Mouse (Mus musculus) CH12.LX (cell line): ENCODE results near the gene Afdn. TPM values are rescaled to one million over a fixed set of nuclear protein-coding genes. Genes with fewer than 3 reads are reported as not detected.

Source experiments
- DNase-seq: peaks from one replicate; pipeline ENCODE4 v3.0.0-alpha.2; 2013; ENCODE audit errors: extremely low read depth
- H3K27ac ChIP-seq: 2 replicates; pipeline ENCODE4 v1.5.1; 2012; ENCODE audit warnings: low read depth, mild to moderate bottlenecking, control low read depth, moderate library complexity; ENCODE audit not compliant: insufficient read depth
- H3K27me3 ChIP-seq: replicated peaks from 2 replicates; pipeline ENCODE3; 2012; ENCODE audit warnings: inconsistent platforms
- H3K36me3 ChIP-seq, 2 experiments: replicated peaks in 1 of 2; 2 replicates each; pipeline versions ENCODE3 to v1.6.1; 2012; ENCODE audit warnings: inconsistent platforms in 1 of 2, low read length in 1 of 2, mild to moderate bottlenecking in 1 of 2, mixed read lengths in 1 of 2, moderate library complexity in 1 of 2; ENCODE audit not compliant: control insufficient read depth in 1 of 2, insufficient read depth in 1 of 2
- H3K4me1 ChIP-seq, 2 experiments: 2 replicates each; pipeline ENCODE4 v1.6.1; 2012; ENCODE audit warnings: inconsistent platforms in 1 of 2, moderate library complexity in 1 of 2; ENCODE audit not compliant: insufficient read depth in 2 of 2, control insufficient read depth in 1 of 2
- H3K4me2 ChIP-seq: 2 replicates; pipeline ENCODE4 v1.6.1; 2012; ENCODE audit warnings: low read depth, mild to moderate bottlenecking, control low read depth; ENCODE audit not compliant: poor library complexity, insufficient read depth, severe bottlenecking
- H3K4me3 ChIP-seq, 3 experiments: fragments of 150-350 bp in 1 of 3; sonication (generic) in 1 of 3; replicated peaks in 1 of 3; 2 replicates each; pipeline versions ENCODE3 to v1.5.1; 2011 to 2012; ENCODE audit warnings: low read depth in 2 of 3, low read length in 2 of 3, mild to moderate bottlenecking in 2 of 3, moderate library complexity in 2 of 3, control low read depth in 1 of 3, improper control_type of control experiment in 1 of 3, inconsistent platforms in 1 of 3, mixed read lengths in 1 of 3; ENCODE audit not compliant: poor library complexity in 1 of 3
- H3K79me2 ChIP-seq: replicated peaks from 2 replicates; pipeline ENCODE4 v1.6.1; 2012; ENCODE audit warnings: mild to moderate bottlenecking, moderate library complexity; ENCODE audit not compliant: control insufficient read depth, poor library complexity, insufficient read depth, severe bottlenecking; ENCODE audit errors: extremely low read depth
- H3K9ac ChIP-seq: 2 replicates; pipeline ENCODE4 v1.6.1; 2012; ENCODE audit warnings: low read depth, mild to moderate bottlenecking, control low read depth, moderate library complexity; ENCODE audit not compliant: insufficient read depth
- H3K9me3 ChIP-seq: replicated peaks from 2 replicates; pipeline ENCODE3; 2012; ENCODE audit warnings: low read length, inconsistent platforms, mixed read lengths
- BHLHE40 ChIP-seq: IDR thresholded peaks from 2 replicates; pipeline ENCODE4 v1.6.1; 2011; ENCODE audit warnings: mild to moderate bottlenecking, low read depth, low read length, improper control_type of control experiment
- CHD1 ChIP-seq: IDR thresholded peaks from 2 replicates; pipeline ENCODE4 v1.6.1; 2012; ENCODE audit warnings: low read depth, low read length, improper control_type of control experiment, inconsistent platforms
- CTCF ChIP-seq, 2 experiments: IDR thresholded peaks in 1 of 2; conservative IDR thresholded peaks in 1 of 2; 2 replicates each; pipeline ENCODE4 v1.5.1; 2011 to 2012; ENCODE audit warnings: low read depth in 2 of 2, low read length in 2 of 2, improper control_type of control experiment in 1 of 2, inconsistent platforms in 1 of 2, mild to moderate bottlenecking in 1 of 2, moderate library complexity in 1 of 2
- HCFC1 ChIP-seq: IDR thresholded peaks from 2 replicates; pipeline ENCODE4 v1.6.1; 2012; ENCODE audit warnings: low read depth, mild to moderate bottlenecking, inconsistent platforms, low read length, improper control_type of control experiment
- JUND ChIP-seq: conservative IDR thresholded peaks from 2 replicates; pipeline ENCODE4 v1.6.1; 2011; ENCODE audit warnings: low read depth, low read length, improper control_type of control experiment
- KAT2A ChIP-seq: IDR thresholded peaks from 2 replicates; pipeline ENCODE4 v1.6.1; 2012; ENCODE audit warnings: low read length, improper control_type of control experiment, inconsistent platforms; ENCODE audit not compliant: insufficient replicate concordance
- MAFK ChIP-seq: IDR thresholded peaks from 2 replicates; pipeline ENCODE4 v1.6.1; 2011; ENCODE audit warnings: low read length, improper control_type of control experiment; ENCODE audit not compliant: insufficient replicate concordance
- MAZ ChIP-seq: IDR thresholded peaks from 2 replicates; pipeline ENCODE4 v1.6.1; 2012; ENCODE audit warnings: low read depth, mild to moderate bottlenecking, inconsistent platforms, low read length, improper control_type of control experiment, moderate library complexity
- MEF2A ChIP-seq: IDR thresholded peaks from 2 replicates; pipeline ENCODE4 v1.6.1; 2014; ENCODE audit warnings: low read depth, mild to moderate bottlenecking, inconsistent platforms, low read length, improper control_type of control experiment, borderline replicate concordance
- NRF1 ChIP-seq: IDR thresholded peaks from 2 replicates; pipeline ENCODE4 v1.6.1; 2014; ENCODE audit warnings: low read depth, mild to moderate bottlenecking, inconsistent platforms, low read length, improper control_type of control experiment, moderate library complexity
- PAX5 ChIP-seq: IDR thresholded peaks from 2 replicates; pipeline ENCODE4 v1.6.1; 2012; ENCODE audit warnings: low read length, inconsistent platforms, mixed read lengths
- POLR2A ChIP-seq: IDR thresholded peaks from 2 replicates; pipeline ENCODE4 v1.6.1; 2011; ENCODE audit warnings: low read depth, mild to moderate bottlenecking, improper control_type of control experiment, low read length
- RCOR1 ChIP-seq: conservative IDR thresholded peaks from 2 replicates; pipeline ENCODE4 v1.6.1; 2012; ENCODE audit warnings: low read depth, mild to moderate bottlenecking, inconsistent platforms, low read length, improper control_type of control experiment
- UBTF ChIP-seq: IDR thresholded peaks from 2 replicates; pipeline ENCODE4 v1.6.1; 2012; ENCODE audit warnings: low read depth, mild to moderate bottlenecking, inconsistent platforms, low read length, improper control_type of control experiment, moderate library complexity
- USF1 ChIP-seq: IDR thresholded peaks from 2 replicates; pipeline ENCODE4 v1.6.1; 2014; ENCODE audit warnings: low read depth, mild to moderate bottlenecking, inconsistent platforms, low read length, improper control_type of control experiment
- ZKSCAN1 ChIP-seq: IDR thresholded peaks from 2 replicates; pipeline ENCODE4 v1.6.1; 2012; ENCODE audit warnings: low read depth, inconsistent platforms, low read length, improper control_type of control experiment, borderline replicate concordance
- dilution Hi-C: fragments of 300-500 bp; cut with MboI; formaldehyde crosslinking; loops from 2 replicates; pipeline ENCODE4 v1.14.3; 2020; ENCODE audit warnings: low sequenced_read_pairs; ENCODE audit not compliant: extremely low pct_unique_long_range_greater_than_20kb, extremely low pct_ligation_motif_present
- in situ Hi-C: fragments of 300-500 bp; cut with MboI; formaldehyde crosslinking; loops from 3 replicates; pipeline ENCODE4 v1.14.3; 2019; ENCODE audit warnings: low sequenced_read_pairs, low pct_ligation_motif_present, low pct_unique_long_range_greater_than_20kb, mixed read lengths
- polyA plus RNA-seq: library from polyadenylated mRNA; unstranded; fragments of >175 nt; gene quantifications from 2 replicates; pipeline ENCODE4 v1.2.1, GENCODE M21; 2012; ENCODE audit warnings: low read depth; ENCODE audit not compliant: insufficient read length
- total RNA-seq, 2 experiments: library from RNA; depleted of rRNA; stranded (reverse); fragments of 300-350 nt in 1 of 2; fragments of >200 nt in 1 of 2; gene quantifications; 2 replicates each; pipeline ENCODE4 v1.2.3; 2012 to 2014

Gene Afdn
- total and polyA plus RNA-seq, 3 experiments, result 11.5 to 18.3 (median 18.0) TPM

- Histone ChIP-seq H3K27me3 (no peaks in the 10 kb centered on the region), H3K9ac (no peak overlapping the region), H3K9me3 (no peaks in the 10 kb centered on the region), H3K79me2 (no peaks in the 10 kb centered on the region), H3K4me2 (no peak overlapping the region), H3K4me1 (no peaks in the 10 kb centered on the region), H3K4me3 (no peak overlapping the region), H3K27ac (no peak overlapping the region), H3K36me3 (peaks cover 10 to 13% of the 10 kb centered on the region in 2 experiments)
- no peak for DNase-seq
- dilution Hi-C loops, result no loop called here
- no peak for TF ChIP-seq CHD1
- in situ Hi-C loops, result no loop called here
These were observed 138.5 kb downstream of the Afdn start for GRCm38 (mm10) chr17:13898838-13899237.

GRCm38 (mm10) chr17:13899241-13899640 is 138.9 kb downstream of the Afdn start:
- Histone ChIP-seq H3K27me3 (no peaks in the 10 kb centered on the region), H3K9ac (no peak overlapping the region), H3K4me3 (no peak overlapping the region), H3K4me1 (no peaks in the 10 kb centered on the region), H3K27ac (no peak overlapping the region), H3K36me3 (peaks cover 10 to 13% of the 10 kb centered on the region in 2 experiments), H3K4me2 (no peak overlapping the region), H3K9me3 (no peaks in the 10 kb centered on the region), H3K79me2 (no peaks in the 10 kb centered on the region)
- DNase-seq, result no peak
- TF ChIP-seq POLR2A (no peak), PAX5 (no peak), ZKSCAN1 (no peak), USF1 (no peak), MEF2A (no peak), UBTF (no peak), CTCF (conservative IDR thresholded peaks at IDR 0.05 in 1 of 2, IDR thresholded peaks at IDR 0.05 in 1 of 2; ENCODE audit: low read depth in 2 of 2, low read length in 2 of 2) (no peak), NRF1 (no peak), JUND (no peak), KAT2A (no peak)
- in situ Hi-C loops, result no loop called here
- dilution Hi-C loops, result no loop called here

- peaks cover 5 to 12% of the 10 kb centered on the region in 2 experiments for H3K36me3 ChIP-seq
- in situ Hi-C loops, result no loop called here
- dilution Hi-C loops, result no loop called here
- peaks cover 0 to 3% of the 10 kb centered on the region in 2 experiments; a peak in 1 of 4 replicates for H3K4me1 ChIP-seq
- H3K27me3 ChIP-seq, result no peaks in the 10 kb centered on the region
- no peak overlapping the region for H3K4me3 ChIP-seq
- TF ChIP-seq MAFK (no peak), HCFC1 (no peak), MAZ (no peak), BHLHE40 (no peak), RCOR1 (no peak), CTCF (conservative IDR thresholded peaks at IDR 0.05 in 1 of 2, IDR thresholded peaks at IDR 0.05 in 1 of 2; ENCODE audit: low read depth in 2 of 2, low read length in 2 of 2) (no peak)
- no peak for DNase-seq
- no peak overlapping the region for H3K9ac ChIP-seq
- H3K79me2 ChIP-seq, result no peaks in the 10 kb centered on the region
- H3K27ac ChIP-seq, result no peak overlapping the region
- no peaks in the 10 kb centered on the region for H3K9me3 ChIP-seq
- H3K4me2 ChIP-seq, result no peak overlapping the region
These were observed 143.5 kb downstream of the Afdn start for GRCm38 (mm10) chr17:13903793-13904192.
